Mouse (Mus musculus): ENCODE results near the gene Pde4b. TPM values are rescaled to one million over a fixed set of nuclear protein-coding genes. Genes with fewer than 3 reads are reported as not detected.
A peak's percentile ranks its signal among the peaks of the same experiment; 100 is the strongest.

Gene Pde4b
- polyA plus RNA-seq, 1 experiment from 2014 or later, result 5.6 TPM

GRCm38 (mm10) chr4:102563273-102563855, 476.0 kb downstream of the Pde4b start:
- WGBS, result 93% methylated on average over 9 of the region's 9 CpGs
- Histone ChIP-seq H3K9me3 (replicated peaks) (no peaks in the 10 kb centered on the region), H3K36me3 (no peaks in the 10 kb centered on the region), H3K27me3 (ENCODE audit: low read depth, poor library complexity, severe bottlenecking) (peaks cover 7% of the 10 kb centered on the region; the same call in 1 of the 2 replicates), H3K4me1 (peaks cover 29% of the 10 kb centered on the region), H3K27ac (replicated peaks) (no peak overlapping the region), H3K4me3 (no peak overlapping the region)
- DNase-seq (ENCODE audit: low spot score), result no peak

DNA sequence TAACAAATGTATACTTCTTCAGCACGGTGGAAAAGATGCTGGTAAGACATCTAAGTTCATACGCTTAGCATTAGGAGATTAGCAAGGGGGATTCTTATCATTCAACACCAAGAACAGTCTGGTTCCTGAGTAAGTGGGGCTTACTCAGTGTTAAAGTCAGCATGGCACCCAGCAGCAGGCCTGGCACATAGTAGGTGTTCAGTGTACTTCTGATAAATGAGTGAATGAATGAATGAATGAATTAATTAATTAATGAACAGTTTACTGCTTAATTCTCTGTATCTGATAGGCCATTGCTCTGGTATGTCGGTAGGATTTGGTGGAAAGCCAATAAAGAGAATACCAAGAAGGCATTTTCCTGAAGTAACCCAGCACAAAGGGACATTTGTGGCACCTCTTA, 476.9 kb downstream of the Pde4b start:
- WGBS, result 93% methylated on average over 3 of the region's 3 CpGs

DNA sequence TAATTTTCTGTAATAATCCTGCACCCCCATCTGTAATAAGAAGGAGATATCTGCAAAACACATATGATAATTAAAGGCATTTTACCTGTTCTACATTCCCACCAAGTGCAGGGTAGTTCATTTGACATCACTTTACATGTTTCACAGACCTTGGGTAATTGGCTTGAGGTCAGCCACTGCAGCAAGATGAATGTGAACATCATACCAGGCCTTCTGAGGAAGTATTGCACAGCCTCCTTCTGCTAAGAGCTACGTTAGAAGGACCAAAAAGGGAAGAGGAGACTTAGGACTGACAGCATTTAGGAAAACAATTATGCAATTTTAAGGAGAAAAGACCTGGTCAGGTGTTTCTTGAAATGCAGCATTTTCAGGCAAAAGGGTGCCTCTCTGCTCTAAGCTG, 479.1 kb downstream of the Pde4b start:
- H3K4me3 ChIP-seq, result no peak overlapping the region
- H3K27ac ChIP-seq (replicated peaks), result no peak overlapping the region
- DNase-seq (ENCODE audit: low spot score), result no peak
- H3K36me3 ChIP-seq, result no peaks in the 10 kb centered on the region
- no peaks in the 10 kb centered on the region for H3K9me3 ChIP-seq (replicated peaks)
- 13% methylated on average over 1 of the region's 1 CpGs for WGBS
- peaks cover 22% of the 10 kb centered on the region; the same call in 1 of the 2 replicates for H3K27me3 ChIP-seq (ENCODE audit: low read depth, poor library complexity, severe bottlenecking)
- H3K4me1 ChIP-seq, result peaks cover 54% of the 10 kb centered on the region

More for the DNA sequence above, 476.9 kb downstream of the Pde4b start:
- H3K27ac ChIP-seq (replicated peaks), result no peak overlapping the region
- peaks cover 16% of the 10 kb centered on the region; the same call in 1 of the 2 replicates for H3K27me3 ChIP-seq (ENCODE audit: low read depth, poor library complexity, severe bottlenecking)
- no peak for DNase-seq (ENCODE audit: low spot score)
- H3K9me3 ChIP-seq (replicated peaks), result no peaks in the 10 kb centered on the region
- peaks cover 38% of the 10 kb centered on the region for H3K4me1 ChIP-seq
- H3K4me3 ChIP-seq, result no peak overlapping the region
- no peaks in the 10 kb centered on the region for H3K36me3 ChIP-seq

GRCm38 (mm10) chr4:102567111-102567510, 479.8 kb downstream of the Pde4b start:
- DNase-seq (ENCODE audit: low spot score), result no peak

DNA sequence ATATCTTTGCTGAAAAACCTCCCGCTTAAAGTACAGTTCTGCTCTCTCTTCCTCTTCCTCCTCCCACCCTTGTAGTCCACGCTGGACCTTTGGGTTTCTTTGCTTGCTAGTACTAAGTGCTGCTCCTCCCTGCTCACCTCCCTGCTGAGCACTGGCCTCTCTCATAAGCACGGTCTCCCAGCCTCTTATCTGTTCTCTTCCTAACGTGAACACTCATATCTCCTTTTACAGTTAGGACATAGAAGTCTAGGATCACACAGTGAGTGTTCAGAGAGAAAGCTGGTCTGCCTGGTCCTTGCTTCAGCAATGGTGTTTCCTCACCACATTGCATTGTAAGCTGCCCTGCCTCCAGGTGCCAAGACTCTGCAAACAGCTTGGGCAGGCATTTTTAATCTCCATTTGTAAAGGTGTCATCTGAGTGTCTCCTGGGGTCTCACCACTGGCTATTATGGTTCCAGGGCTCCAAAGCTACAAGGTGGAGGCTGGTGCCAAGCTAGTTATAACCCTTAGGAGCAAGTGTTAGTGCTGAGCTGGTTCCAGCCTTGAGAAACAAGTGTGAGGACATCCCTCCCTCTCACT, 480.4 kb downstream of the Pde4b start:
- Histone ChIP-seq H3K4me3 (no peak overlapping the region), H3K4me1 (peaks cover 57% of the 10 kb centered on the region), H3K36me3 (no peaks in the 10 kb centered on the region), H3K9me3 (replicated peaks) (no peaks in the 10 kb centered on the region), H3K27ac (replicated peaks) (no peak overlapping the region), H3K27me3 (ENCODE audit: low read depth, poor library complexity, severe bottlenecking) (peaks cover 36% of the 10 kb centered on the region)
- no peak for DNase-seq (ENCODE audit: low spot score)
- WGBS, result 15% methylated on average over 4 of the region's 4 CpGs

More at GRCm38 (mm10) chr4:102567111-102567510, 479.8 kb downstream of the Pde4b start:
- WGBS, result 40% methylated on average over 2 of the region's 2 CpGs
- Histone ChIP-seq H3K9me3 (replicated peaks) (no peaks in the 10 kb centered on the region), H3K4me1 (peaks cover 57% of the 10 kb centered on the region), H3K27ac (replicated peaks) (no peak overlapping the region), H3K27me3 (ENCODE audit: low read depth, poor library complexity, severe bottlenecking) (peaks cover 29% of the 10 kb centered on the region), H3K4me3 (no peak overlapping the region), H3K36me3 (no peaks in the 10 kb centered on the region)

GRCm38 (mm10) chr4:102568591-102568990, 481.2 kb downstream of the Pde4b start:
- 11% methylated on average over 4 of the region's 4 CpGs for WGBS

GRCm38 (mm10) chr4:102569101-102569583, 481.8 kb downstream of the Pde4b start:
- Histone ChIP-seq H3K4me1 (peaks cover 57% of the 10 kb centered on the region), H3K27ac (replicated peaks) (no peak overlapping the region), H3K4me3 (no peak overlapping the region), H3K36me3 (no peaks in the 10 kb centered on the region), H3K9me3 (replicated peaks) (no peaks in the 10 kb centered on the region), H3K27me3 (ENCODE audit: low read depth, poor library complexity, severe bottlenecking) (peaks cover 39% of the 10 kb centered on the region)
- no peak for DNase-seq (ENCODE audit: low spot score)
- WGBS, result 25% methylated on average over 8 of the region's 8 CpGs

More at GRCm38 (mm10) chr4:102568591-102568990, 481.2 kb downstream of the Pde4b start:
- Histone ChIP-seq H3K4me1 (peaks cover 57% of the 10 kb centered on the region), H3K4me3 (no peak overlapping the region), H3K27ac (replicated peaks) (no peak overlapping the region), H3K36me3 (no peaks in the 10 kb centered on the region), H3K27me3 (ENCODE audit: low read depth, poor library complexity, severe bottlenecking) (peaks cover 39% of the 10 kb centered on the region), H3K9me3 (replicated peaks) (no peaks in the 10 kb centered on the region)
- no peak for DNase-seq (ENCODE audit: low spot score)

DNA sequence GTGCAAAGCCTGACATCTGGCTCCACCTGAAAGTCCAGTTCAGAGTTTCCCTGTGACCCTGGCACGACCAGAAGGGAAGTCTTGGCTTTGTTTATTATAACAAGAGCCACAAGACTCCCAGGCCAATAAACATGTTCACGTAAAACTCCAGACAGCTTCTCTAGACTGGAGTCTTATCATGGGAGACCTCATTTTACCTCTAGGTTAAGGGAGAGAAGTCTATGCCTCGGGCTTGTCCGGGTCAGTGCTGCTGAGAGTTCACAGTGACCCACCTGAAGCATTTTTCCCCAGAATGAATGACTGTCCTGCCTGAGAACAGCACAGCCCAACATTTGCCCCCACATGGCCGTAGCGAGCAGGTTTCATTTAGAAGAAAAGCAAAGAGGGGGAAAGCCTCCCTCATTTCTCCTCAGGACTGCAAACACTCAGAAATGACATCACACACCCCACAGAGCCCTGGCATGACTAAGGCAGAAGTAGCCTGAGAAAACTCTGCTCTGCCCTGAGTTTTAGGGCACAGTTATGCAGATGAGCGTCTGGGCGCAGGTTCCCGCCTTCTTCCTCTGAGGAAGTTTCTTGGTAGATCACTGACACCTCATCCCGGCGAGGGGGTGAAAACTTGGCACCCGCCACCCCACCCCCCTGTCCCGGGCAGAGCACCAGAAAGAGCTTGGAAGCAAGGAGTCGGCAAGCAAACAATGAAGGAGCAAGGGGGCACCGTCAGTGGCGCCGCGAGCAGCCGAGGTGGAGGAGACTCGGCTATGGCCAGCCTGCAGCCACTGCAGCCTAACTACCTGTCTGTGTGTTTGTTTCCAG, 482.8 kb downstream of the Pde4b start:
- peak overlapping the region; percentile 81 for H3K27ac ChIP-seq (replicated peaks)
- 1% methylated on average over 20 of the region's 20 CpGs for WGBS

GRCm38 (mm10) chr4:102570766-102571411, 483.5 kb downstream of the Pde4b start:
- WGBS, result 6% methylated on average over 20 of the region's 20 CpGs
- H3K4me3 ChIP-seq, result peak overlapping the region; percentile 66
- H3K4me1 ChIP-seq, result peaks cover 53% of the 10 kb centered on the region
- H3K36me3 ChIP-seq, result no peaks in the 10 kb centered on the region
- H3K9me3 ChIP-seq (replicated peaks), result no peaks in the 10 kb centered on the region
- peak overlapping the region; percentile 81 for H3K27ac ChIP-seq (replicated peaks)
- DNase-seq (ENCODE audit: low spot score), result no peak
- peaks cover 39% of the 10 kb centered on the region for H3K27me3 ChIP-seq (ENCODE audit: low read depth, poor library complexity, severe bottlenecking)

More for the DNA sequence above, 482.8 kb downstream of the Pde4b start:
- H3K9me3 ChIP-seq (replicated peaks), result no peaks in the 10 kb centered on the region
- peak overlapping the region; percentile 66 for H3K4me3 ChIP-seq
- DNase-seq (ENCODE audit: low spot score), result peak; percentile 70
- H3K36me3 ChIP-seq, result no peaks in the 10 kb centered on the region
- H3K27me3 ChIP-seq (ENCODE audit: low read depth, poor library complexity, severe bottlenecking), result peaks cover 39% of the 10 kb centered on the region
- peaks cover 57% of the 10 kb centered on the region for H3K4me1 ChIP-seq

- H3K27me3 ChIP-seq (ENCODE audit: low read depth, poor library complexity, severe bottlenecking), result peaks cover 39% of the 10 kb centered on the region
- peaks cover 46% of the 10 kb centered on the region for H3K4me1 ChIP-seq
- no peaks in the 10 kb centered on the region for H3K36me3 ChIP-seq
- no peak overlapping the region for H3K27ac ChIP-seq (replicated peaks)
- no peak for DNase-seq (ENCODE audit: low spot score)
- no peak overlapping the region for H3K4me3 ChIP-seq
- 70% methylated on average over 6 of the region's 6 CpGs for WGBS
- no peaks in the 10 kb centered on the region for H3K9me3 ChIP-seq (replicated peaks)
Observed at GRCm38 (mm10) chr4:102572031-102572430, 484.7 kb downstream of the Pde4b start.

- Histone ChIP-seq H3K36me3 (no peaks in the 10 kb centered on the region), H3K27me3 (ENCODE audit: low read depth, poor library complexity, severe bottlenecking) (peaks cover 39% of the 10 kb centered on the region), H3K4me3 (no peak overlapping the region), H3K4me1 (peaks cover 40% of the 10 kb centered on the region), H3K27ac (replicated peaks) (no peak overlapping the region), H3K9me3 (replicated peaks) (no peaks in the 10 kb centered on the region)
- WGBS, result 83% methylated on average over 3 of the region's 3 CpGs
- DNase-seq (ENCODE audit: low spot score), result no peak
Observed at GRCm38 (mm10) chr4:102572591-102572990, 485.2 kb downstream of the Pde4b start.

DNA sequence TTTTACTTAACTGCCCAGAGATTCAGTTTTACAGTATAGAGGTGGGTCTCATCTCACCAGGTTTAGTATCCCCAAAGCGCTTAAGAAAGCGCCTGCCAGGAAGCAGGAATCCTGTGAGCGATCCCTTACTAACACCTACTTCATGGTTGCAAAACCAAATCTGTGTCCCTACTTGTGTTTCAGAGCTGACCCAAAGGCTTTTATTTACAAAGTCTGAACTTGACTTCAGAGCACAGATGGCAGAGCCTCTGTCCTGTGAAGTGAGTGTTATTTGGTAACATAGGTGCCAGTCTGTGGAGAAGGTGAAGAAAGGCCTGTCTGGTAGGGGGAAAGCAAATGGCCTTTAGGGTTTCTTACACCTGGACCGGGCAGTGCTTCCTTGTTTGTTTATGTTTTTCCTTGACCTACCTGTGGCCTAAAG, 486.0 kb downstream of the Pde4b start:
- no peak overlapping the region for H3K4me3 ChIP-seq
- WGBS, result 89% methylated on average over 4 of the region's 4 CpGs

More for the DNA sequence above, 486.0 kb downstream of the Pde4b start:
- Histone ChIP-seq H3K9me3 (replicated peaks) (no peaks in the 10 kb centered on the region), H3K27ac (replicated peaks) (no peak overlapping the region), H3K4me1 (peaks cover 35% of the 10 kb centered on the region), H3K36me3 (no peaks in the 10 kb centered on the region), H3K27me3 (ENCODE audit: low read depth, poor library complexity, severe bottlenecking) (peaks cover 33% of the 10 kb centered on the region)
- no peak for DNase-seq (ENCODE audit: low spot score)
